Mouse (Mus musculus): Measurements from ENCODE around the gene Aldoart2. TPM values are rescaled to one million over a fixed set of nuclear protein-coding genes. Genes with fewer than 3 reads are reported as not detected.

Gene Aldoart2
- polyA plus RNA-seq, 1 experiment from 2014 or later: not detected

Other genes with a start within 250 kb of the Aldoart2 start
- 449 and 458 TPM in 2 replicates for gene Psma6, start 181.0 kb upstream of the Aldoart2 start, polyA plus RNA-seq (2016; fragmentation: Nextera tagmentation; extraction: Ambion mirVana)
- gene Nfkbia, start 72.6 kb upstream of the Aldoart2 start, polyA plus RNA-seq (2016; fragmentation: Nextera tagmentation; extraction: Ambion mirVana): 85.7 and 94.9 TPM in 2 replicates
- gene Insm2, start 34.2 kb downstream of the Aldoart2 start, polyA plus RNA-seq (2016; fragmentation: Nextera tagmentation; extraction: Ambion mirVana): not detected in 2 replicates

All from limb, embryonic 12.5 days (tissue).